Mouse (Mus musculus): ENCODE measurements at regions not wholly inside any gene's neighbourhood (a gene's known extent, or its start where the extent isn't known, plus 50 kb on each side); places are given as distances from the start of the nearest gene placed in this dataset.
A peak's percentile ranks its signal among the peaks of the same experiment; 100 is the strongest.
"Not testable (repeated sequence)": the region's sequence is repeated elsewhere in the genome, so short reads cannot be mapped to it uniquely, and the experiment has no call there.

DNA sequence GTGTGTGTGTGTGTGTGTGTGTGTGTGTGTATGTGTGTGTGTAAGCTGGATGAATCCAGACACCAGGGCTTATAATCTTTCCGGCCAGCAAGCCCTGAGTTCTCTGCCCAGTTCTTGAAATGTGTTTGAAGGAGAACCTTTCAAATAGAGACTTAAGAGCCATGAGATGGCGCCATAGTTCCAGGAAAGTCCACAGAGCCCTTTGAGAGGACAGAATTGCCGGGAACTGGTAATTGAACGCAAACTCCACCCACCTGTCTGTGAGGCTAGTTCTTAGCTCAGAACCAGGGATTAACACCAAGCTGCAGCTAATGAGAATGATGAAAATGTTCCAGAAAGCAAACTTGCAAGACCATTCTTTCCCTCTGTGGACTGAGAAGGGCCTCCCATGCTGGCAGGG, 72.2 kb downstream of the Trim42 start:
- no peak for ATAC-seq

DNA sequence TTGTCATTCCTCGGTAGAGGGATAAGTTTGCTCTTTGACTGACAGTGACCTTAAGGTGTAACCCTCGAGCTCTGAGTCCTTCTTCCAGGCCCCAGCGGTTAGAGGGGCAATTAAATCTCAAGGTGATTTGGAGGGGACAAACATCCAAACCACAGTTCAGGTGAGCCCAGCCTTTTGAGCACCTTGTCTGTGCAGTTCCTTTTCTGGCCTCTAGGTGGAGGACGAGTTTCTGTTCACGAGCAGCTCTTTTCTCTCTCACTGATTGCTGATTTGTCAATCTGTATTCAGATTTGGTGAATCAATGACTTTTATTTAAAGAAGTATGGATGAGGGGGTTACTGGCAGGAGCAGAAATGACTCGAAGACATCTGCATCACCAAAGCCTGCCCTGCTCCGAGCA, 74.0 kb downstream of the Trim42 start:
- ATAC-seq = no peak

DNA sequence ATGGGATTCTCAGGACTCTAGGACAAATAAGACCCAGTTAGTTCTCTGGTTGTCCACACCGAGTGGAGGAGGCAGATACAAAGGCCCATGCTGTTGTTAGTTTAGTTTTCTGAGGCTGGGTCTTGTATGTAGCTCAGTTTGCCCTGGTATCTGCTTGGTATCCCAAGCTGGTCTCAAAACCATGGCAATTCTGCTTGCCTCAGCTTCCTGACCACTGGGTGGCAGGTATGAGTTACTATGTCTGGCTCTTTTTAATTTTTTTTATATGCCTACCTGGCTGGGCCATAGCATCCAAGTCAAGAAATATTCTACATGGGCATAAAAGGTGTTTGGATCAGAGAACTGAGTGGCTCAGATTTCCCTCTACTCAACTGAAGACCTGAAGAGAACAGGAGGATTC, 77.9 kb downstream of the Trim42 start:
- no peak for ATAC-seq

DNA sequence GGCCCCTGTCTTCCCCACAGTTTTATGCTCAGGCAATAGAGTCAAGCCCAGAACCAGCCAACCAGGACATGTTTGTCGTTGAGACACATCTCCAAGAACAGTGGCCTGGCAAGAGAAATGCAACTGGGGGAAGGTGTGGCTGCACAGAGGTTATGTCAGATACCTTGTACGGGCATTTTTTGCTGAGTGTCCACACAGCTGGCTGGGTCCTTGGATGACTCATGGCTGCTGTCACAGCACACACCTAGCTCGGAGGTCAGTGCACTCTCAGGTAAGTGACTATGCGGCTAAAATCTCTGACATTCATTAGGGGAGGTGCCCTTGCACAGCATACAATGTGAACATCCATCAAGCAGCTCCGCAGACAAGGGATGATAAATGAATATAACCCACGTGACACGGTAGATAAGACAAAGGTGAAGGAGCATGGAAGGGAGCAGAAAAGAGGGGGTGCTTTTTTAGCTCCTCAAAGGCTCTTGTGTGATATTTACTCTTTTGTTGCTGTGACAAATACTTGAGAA, 85.4 kb downstream of the Trim42 start:
- no peak for ATAC-seq

DNA sequence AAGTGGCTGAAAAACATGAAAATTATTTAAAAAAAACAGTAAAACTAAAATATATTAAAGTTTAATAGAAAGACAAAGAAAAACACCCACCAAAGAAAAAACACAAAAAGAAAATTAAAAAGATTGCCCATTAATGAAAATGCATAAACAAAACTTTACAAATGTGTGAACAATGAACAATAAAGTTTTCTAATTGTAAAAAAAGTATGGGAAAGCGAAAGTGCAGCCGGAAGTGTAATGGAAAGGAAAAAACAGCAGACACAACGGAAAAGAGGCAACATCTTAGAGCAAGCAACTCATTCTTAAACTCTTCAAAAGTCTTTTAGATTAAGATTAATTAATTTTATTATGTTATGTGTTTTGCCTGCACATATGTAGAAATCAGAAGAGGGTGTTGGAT, 87.7 kb downstream of the Trim42 start:
- no peak for ATAC-seq

DNA sequence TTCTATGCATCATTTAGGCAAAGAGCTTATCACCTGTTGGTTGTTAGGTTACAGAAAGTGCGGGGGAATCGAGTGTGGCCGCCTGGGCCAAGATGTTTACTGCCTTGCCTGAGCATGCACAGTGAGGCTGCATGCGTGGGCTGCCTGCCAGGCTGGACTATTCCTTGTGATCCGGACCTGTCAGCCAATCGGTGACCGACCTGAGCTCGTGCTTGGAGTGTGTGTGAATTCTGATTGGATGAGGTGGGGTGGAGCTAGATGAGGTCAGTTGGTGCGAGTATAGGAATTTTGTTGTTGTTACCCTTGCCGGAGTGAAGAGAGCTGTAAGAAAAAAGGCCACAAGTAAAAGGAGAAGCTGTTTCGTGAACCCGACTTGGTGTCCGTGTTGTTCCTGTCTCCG, 94.3 kb downstream of the Trim42 start:
- not testable (repeated sequence) for ATAC-seq

DNA sequence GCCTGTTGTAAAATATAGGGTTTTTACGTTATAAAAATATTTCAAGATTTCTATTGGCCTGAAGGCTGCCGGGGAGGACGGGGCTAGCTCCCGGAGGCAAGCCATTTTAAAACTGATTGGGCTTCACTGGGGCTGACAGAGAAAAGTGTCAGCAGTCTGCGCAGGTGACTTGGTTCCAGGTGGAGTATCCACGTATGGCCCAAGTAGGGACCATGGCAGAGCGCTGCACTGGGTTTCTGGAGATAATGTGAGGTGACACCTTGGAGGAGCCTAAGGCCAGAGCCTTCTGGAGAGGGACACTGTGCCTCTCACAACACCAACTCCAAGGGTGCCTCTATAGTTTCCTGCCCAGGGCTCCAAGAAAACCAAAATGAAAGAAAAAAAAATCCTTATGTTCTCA, 95.9 kb downstream of the Trim42 start:
- no peak for ATAC-seq

DNA sequence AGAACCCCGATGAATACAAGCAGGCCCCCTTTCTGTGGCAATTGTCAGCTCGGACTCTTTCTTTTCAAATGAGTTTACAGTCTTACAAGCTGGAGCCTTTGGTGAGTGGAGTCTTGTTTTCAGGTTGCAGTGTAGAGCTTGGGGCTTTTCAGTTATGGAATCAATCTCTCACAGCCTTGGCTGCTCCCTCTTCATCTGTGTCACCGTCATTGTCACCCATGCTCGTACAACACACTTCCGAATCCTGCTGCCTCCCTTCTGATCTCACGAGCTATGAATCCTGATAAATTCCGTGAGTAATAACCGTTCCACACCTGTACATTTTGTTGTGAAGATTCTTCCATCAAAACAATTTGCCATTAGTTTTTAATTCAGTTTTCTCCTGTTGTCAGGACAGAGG, 97.7 kb downstream of the Trim42 start:
- ATAC-seq = no peak

DNA sequence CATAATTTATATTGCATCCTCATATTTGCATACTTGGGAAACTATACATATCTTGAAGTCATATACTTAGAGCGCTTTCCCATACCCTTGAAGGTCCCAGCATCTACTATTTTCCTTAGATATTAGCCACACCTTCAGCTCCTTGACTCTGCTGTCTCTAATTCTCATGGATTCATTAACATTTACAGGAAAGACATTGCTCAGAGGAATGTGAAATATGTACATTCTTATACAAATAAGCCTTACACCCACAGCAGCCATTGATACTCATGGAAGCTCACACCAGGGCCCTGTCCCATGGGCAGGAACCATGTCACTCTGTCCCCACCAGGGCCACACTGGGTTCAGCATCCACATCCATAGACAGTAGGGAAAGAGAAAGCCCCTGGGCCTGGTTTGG, 122.1 kb downstream of the Trim42 start:
- no peak for ATAC-seq

DNA sequence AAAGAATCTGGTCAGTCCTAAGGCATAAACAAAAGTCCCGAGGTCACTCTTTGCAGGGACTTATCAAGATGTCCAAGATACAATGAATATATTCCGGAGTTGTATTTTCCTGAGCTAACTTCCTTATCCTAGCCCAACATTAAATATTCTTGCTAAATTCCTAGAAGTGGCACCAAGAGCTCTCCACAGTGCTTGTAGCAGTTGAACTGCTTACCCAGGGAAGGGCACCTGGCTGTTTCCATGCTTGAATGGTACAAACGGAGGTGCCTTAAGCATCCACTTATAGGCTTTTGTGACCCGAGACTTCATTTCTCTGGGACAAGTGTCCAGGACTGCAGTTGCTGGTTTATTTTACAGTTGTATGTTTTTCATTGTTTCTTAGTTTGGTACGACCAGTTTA, 115.1 kb upstream of the Slc25a36 start:
- ATAC-seq = no peak

DNA sequence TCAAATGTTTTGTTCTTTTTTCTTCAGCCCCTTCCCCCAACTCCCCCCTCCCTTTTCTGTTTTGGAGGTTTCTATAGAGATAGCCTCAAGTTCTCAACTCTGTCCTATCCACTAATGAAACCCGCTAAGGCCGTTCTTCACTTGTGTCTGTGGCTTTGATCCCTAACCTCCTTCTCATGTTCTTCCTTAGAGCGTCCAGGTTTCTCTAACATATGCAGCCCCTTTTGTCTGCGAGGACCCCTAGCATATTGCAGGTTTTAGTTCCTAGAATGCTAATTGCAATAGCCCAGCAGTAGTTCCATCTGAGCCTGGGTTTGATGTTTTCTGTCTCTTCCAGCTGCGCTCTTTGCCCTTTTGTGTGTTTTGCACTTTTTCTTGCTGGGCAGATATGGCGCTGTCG, 113.6 kb upstream of the Slc25a36 start:
- ATAC-seq = no peak

DNA sequence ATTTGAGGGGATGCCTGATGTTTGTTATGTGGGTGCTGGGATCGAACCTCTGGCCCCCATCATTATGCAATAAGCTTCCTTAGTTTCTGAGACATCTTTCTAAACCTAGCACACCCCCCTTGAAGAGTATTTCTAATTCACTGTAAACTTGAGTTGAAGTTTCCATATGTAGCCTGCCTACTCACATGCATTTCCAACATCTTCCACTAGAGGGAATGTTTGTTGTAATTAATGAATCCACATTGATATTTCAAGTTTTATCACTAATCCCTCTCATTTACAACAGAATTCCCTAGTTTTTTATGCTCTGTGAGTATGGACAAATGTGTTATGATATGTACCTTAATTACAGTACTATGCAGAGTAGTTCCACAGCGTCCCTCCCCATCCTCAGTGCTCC, 103.8 kb upstream of the Slc25a36 start:
- ATAC-seq = no peak

DNA sequence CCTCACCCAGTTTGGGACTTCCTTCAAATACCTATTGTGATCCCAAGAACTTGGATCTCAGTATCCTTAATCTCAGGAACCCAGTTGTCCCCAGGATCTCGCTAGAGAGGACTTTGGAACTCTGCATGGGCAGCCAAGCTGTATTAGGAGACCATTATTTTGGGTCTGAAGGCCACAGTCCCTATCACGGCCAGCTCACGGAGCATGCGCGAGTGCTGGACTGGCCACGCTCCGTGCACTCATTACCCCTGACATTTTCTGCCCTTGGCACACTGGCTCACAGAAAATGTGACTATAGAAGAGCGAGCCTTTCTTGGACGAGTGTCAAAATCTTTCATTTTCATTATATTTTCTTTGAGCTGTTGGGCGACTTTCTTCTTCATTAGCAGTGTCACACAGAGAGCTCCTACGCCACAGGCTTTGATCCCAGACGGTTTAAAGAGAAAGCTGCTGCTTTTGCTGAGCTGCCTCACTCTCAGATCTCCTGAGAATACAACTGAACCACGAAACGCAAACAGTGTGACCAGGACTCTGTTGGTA, 79.4 kb upstream of the Slc25a36 start:
- ATAC-seq = no peak

DNA sequence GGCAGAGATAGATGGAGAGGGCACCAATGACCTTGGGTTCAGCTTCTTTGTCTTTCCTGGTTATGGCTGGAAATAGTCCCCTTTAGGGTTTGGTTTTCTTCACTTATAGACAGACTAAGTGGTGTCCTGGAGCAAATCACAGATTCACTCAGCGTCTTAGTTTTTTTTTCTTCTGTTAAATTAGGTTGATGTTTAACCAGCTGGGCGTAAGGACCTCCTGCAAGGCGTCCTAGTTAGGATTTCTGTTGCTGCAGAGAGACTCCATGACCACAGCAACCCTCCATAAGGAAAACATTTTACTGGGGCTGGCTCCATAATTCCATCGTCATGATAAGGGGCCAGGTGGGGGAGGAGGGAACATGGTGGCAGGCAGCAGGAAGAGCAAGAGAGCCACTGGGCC, 78.7 kb upstream of the Slc25a36 start:
- ATAC-seq = no peak

DNA sequence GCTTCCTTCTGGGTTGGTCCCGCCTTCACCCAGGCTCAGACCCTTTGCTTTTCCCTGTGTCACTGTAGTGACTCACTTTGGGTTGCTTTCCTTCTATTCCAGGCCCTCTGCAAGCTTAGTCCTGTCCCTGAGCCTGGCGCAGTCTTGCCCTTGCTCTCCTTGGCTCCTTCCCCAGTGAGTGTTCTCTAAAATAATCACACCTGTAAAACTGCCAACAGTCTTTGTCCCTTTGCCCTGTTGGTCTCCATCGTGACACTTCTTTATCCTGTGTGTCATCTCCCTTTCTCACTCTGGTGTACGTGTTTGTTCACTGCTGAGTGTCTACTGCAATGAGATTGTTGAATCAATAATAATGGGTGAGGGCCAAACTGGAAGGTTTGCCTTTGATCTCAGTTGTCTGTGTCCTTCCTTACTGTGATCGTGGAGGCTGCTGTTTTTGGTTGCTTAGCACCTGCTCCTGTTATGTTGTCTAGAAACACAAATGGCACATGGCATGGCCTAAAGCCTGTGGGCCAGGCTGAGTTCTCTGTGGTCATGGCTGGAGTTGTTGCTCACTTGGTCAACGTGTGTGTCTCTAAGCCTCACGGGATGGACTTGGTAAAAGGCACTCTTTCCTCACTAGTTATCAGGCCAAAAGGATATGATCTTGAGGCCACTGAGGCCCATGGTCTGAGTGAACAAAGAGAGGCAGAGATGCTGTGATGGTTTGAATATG, 77.8 kb upstream of the Slc25a36 start:
- ATAC-seq = no peak

DNA sequence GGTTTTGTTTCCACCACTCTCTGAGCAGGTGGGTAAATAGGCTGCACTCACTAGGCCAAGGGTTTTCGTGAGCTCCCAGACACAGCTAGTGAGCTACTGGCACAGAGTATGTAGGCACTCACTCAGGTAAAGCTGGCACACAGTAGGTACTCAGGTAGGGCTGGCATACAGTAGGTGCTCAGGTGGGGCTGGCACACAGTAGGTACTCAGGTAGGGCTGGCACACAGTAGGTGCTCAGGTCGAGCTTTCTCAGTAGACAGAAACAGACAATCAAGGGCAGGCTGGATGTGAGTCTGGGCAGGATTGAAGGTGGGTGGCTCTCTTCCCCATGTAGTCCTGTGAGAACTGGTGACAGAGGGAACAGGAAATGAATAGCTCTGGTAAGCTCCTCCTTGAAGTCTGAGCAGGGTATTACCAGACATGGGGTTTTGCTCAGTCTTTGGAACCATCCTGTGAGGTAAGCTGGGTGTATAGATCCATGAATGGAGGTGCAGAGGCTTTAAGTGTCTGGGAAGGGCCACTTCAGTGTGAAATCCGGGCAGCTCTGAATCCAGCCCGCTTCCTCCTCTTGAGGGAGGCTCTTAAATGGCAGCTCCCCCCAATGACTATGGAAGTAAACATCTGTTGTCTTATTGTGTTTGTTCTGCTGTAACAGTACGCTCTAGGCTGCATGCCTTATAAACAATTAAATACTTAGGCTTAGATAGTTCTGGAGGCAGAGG, 62.4 kb upstream of the Slc25a36 start:
- no peak for ATAC-seq

DNA sequence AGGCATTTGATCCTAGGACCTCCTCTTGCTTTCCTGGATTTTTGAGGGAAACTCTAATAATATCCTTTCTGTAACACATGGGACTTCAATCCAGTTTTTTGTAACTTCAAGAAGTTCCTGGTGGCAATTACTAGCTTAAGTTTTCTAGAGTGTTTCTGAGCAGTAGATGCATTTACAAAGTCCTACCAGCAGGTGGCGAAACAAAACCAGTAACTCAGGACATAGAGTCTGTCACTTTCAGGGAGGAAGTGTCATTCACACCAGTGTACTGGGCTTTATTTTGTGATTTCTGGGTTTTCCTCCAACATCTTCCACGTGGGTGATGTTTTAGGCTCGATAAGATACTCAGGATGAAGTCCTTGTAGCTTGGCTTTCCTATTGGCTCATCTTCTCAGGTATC, 61.1 kb upstream of the Slc25a36 start:
- ATAC-seq = peak; percentile 43

DNA sequence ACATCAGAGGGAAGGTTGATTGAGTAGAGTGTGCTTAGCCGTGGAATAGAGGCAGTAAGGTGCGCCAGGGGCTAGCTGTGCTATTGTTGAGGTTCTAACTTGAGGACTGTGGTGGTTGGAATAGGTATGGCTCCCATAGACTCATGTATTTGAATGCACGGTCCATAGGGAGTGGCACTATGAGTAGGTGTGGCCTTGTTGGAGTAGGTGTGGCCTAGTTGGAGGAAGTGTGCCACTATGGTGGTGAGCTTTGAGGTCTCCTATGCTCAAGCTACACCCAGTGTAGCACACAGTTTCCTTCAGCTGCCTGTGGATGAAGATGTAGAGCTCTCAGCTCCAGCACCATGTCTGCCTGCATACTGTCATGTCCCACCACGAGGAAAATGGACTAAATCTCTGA, 60.5 kb upstream of the Slc25a36 start:
- ATAC-seq = no peak

DNA sequence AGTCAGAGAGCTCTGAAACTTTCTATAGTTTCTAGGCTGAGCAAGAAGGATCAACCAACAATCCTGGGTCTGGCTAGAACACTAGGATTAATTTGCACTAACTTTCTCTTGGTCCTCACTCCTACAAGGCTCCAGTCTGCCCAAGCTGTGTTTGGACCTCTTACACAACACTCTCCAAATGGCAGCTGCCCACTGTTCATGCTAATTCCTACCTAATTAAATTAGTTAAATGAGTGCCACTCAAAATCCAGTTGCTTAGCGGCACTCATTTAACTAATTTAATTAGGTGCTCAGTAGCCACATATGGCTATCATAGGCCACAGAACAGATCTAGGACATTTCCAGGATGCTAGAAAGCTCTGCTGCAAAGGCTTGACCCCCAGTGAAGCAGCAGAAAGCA, 59.9 kb upstream of the Slc25a36 start:
- no peak for ATAC-seq

DNA sequence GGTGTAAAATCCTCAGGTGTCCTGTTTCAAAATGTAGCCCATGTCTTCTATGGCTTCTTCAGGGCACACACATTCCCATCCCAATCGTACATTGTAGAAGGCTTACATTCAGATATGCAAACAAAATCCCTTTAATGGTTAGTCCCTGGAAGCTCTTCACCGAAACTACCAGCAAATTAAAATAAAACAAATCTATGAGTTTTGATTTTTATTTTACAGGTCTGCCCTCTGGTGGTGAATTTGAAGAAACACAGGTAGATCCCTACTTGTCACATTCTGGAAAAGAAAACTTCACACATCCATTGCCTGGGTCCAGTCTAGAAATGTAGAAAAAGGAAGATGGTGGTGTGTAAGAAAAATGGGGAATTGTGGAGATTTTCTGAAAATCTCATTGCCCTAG, 51.5 kb upstream of the Slc25a36 start:
- ATAC-seq = no peak
